ENCODE assay signal across 8 mouse cellular contexts in genomic region chr8:126829376-126830241, GRCm38 (mm10).
DNase-seq lines count a peak whose midpoint lies in the region; ATAC-seq lines count a peak whose summit lies in the region.

No protein-coding gene starts in this region.

- H3K36me3 ChIP-seq in midbrain, embryonic 10.5 days: no peaks in the 10 kb centered on the region

- no peak for ATAC-seq in CD4-positive, CD25-positive, alpha-beta regulatory T cell, adult 4 months

- no peak overlapping the region for H3K4me3 ChIP-seq in midbrain, embryonic 10.5 days

- no peaks in the 10 kb centered on the region for H3K9me3 ChIP-seq in midbrain, embryonic 10.5 days (replicated peaks)

- 85% methylated on average over 17 of the region's 17 CpGs for WGBS in midbrain, embryonic 10.5 days

- DNase-seq in CD4-positive, CD25-positive, alpha-beta regulatory T cell, adult 2 months (ENCODE audit: low read depth, low spot score): peak; percentile 54
- peak; percentile 34 for DNase-seq in T-cell, adult 2 months (ENCODE audit: low spot score)
- DNase-seq in kidney, adult 18-20 months: peak; percentile 86
- peak; percentile 92 to 94 for DNase-seq in lung, adult 18-20 months
- no peak for DNase-seq in layer of hippocampus, postnatal 10 days (ENCODE audit: low spot score in 2 of 2)
- DNase-seq in right cerebral cortex, postnatal 14 days: no peak
- DNase-seq in midbrain, embryonic 10.5 days (ENCODE audit: low spot score): no peak

- no peaks in the 10 kb centered on the region for H3K27me3 ChIP-seq in midbrain, embryonic 10.5 days (ENCODE audit: low read depth, poor library complexity, severe bottlenecking)

- H3K4me1 ChIP-seq in midbrain, embryonic 10.5 days: peaks cover 71% of the 10 kb centered on the region

- H3K27ac ChIP-seq in midbrain, embryonic 10.5 days (replicated peaks): no peak overlapping the region; the same call in 1 of the 2 replicates

Comparison
In these comparisons a context has a peak if more than half of its experiments do, and no peak if none do; other contexts are left out.
1. DNase-seq: peak in CD4-positive, CD25-positive, alpha-beta regulatory T cell, adult 2 months (single experiment), T-cell, adult 2 months (single experiment), kidney, adult 18-20 months (single experiment) and lung, adult 18-20 months (2 of 2); none in layer of hippocampus, postnatal 10 days (0 of 2), right cerebral cortex, postnatal 14 days (single experiment) and midbrain, embryonic 10.5 days (single experiment).